Mouse (Mus musculus) G1E (cell line): ENCODE results near the gene Nup54.

Experiments used
- CTCF ChIP-seq: IDR thresholded peaks from 2 replicates; pipeline ENCODE4 v1.5.1; 2012; ENCODE audit warnings: low read depth, low read length, inconsistent platforms, mixed read lengths
- GATA1 ChIP-seq: IDR thresholded peaks from 2 replicates; pipeline ENCODE4 v1.6.1; 2012; ENCODE audit warnings: borderline replicate concordance, low read length, inconsistent platforms, mixed read lengths
- POLR2AphosphoS5 ChIP-seq: IDR thresholded peaks from 2 replicates; pipeline ENCODE4 v1.6.1; 2012; ENCODE audit warnings: low read depth, low read length, inconsistent platforms; ENCODE audit not compliant: insufficient replicate concordance
- TAL1 ChIP-seq: conservative IDR thresholded peaks from 2 replicates; pipeline ENCODE4 v1.6.1; 2012; ENCODE audit warnings: low read depth, low read length, inconsistent platforms, mixed read lengths

DNA sequence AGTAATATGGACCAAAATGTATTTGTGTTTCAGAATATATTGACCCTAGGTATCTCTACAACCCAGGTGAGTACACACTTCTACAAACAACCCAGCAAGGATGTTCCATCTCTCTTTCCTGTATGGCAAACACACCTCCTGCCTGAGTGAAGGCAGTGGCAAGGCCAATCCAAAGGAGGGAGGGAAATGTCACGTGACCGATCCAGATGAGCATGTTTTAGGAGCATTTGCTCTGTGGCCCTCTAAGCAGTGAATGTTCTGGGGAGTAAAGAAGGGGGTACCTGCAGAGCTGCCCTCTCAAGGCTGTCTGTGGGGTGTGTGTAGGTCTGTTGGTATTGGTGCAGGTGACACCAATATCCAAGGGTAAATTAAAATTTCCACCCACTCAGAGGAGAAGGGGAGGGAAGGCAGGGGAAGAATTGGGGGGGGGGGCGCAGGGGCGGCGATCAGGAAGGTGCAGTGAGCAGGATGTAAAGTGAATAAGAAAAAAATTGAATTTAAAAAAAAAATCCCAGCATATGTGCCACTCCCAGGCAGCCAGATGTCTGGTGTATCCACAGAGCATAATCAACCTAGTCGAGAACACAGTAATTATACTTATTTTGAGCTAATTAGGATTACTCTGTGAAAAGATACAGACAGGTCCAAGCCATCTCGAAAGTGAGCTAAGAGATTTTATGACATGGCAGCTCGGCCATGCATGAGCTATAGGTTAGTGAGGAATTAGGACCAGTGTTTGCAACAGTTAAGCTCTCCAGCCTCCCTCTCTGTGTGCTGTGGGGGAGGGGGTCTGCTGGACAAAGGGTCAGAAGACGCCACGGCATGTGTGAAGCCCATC lies 31.2 kb downstream of the Nup54 start:
- no peak for TF ChIP-seq CTCF
- TF ChIP-seq POLR2AphosphoS5, result no peak
- no peak for TF ChIP-seq GATA1
- TF ChIP-seq TAL1, result no peak
